Mouse (Mus musculus): ENCODE results near the gene Prom1. TPM values are rescaled to one million over a fixed set of nuclear protein-coding genes. Genes with fewer than 3 reads are reported as not detected.

Gene Prom1
- polyA plus RNA-seq, 1 experiment: 61.8 TPM

DNA sequence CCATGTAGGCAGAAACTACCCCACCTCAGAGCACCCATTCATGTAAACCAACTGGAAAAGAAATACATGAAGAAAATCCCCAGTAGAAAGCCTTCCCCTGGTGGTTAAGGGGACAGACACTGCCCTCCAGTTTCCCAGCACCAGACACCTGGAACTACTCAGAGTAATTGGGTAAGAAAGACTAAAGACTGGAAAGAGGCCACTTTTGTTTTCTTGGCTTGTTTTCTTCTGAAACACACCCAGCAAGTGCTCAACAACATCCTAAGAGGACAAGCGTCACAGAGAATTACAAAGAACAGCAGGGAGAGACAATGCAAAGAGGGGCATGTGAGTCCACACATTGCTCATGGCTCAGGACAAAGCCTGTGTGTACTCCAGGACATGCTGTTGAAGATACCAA, 20.7 kb downstream of the Prom1 start:
- no peaks in the 10 kb centered on the region for H3K36me3 ChIP-seq (ENCODE audit: control insufficient read depth, insufficient read depth, low read length)
- H3K4me1 ChIP-seq (ENCODE audit: control insufficient read depth, insufficient read depth, low read length): no peaks in the 10 kb centered on the region
- no peaks in the 10 kb centered on the region for H3K27me3 ChIP-seq (ENCODE audit: control insufficient read depth, insufficient read depth, low read length)
- no peak for TF ChIP-seq CTCF (IDR thresholded peaks at IDR 0.05; ENCODE audit: control insufficient read depth, insufficient read depth, insufficient replicate concordance, low read depth, low read length)
- no peak for TF ChIP-seq POLR2A (IDR thresholded peaks at IDR 0.05; ENCODE audit: control insufficient read depth, low read depth, low read length)
- H3K27ac ChIP-seq (ENCODE audit: control insufficient read depth, insufficient read depth, low read depth, low read length): no peak overlapping the region
- no peak overlapping the region for H3K4me3 ChIP-seq (ENCODE audit: control insufficient read depth, low read depth, low read length)

DNA sequence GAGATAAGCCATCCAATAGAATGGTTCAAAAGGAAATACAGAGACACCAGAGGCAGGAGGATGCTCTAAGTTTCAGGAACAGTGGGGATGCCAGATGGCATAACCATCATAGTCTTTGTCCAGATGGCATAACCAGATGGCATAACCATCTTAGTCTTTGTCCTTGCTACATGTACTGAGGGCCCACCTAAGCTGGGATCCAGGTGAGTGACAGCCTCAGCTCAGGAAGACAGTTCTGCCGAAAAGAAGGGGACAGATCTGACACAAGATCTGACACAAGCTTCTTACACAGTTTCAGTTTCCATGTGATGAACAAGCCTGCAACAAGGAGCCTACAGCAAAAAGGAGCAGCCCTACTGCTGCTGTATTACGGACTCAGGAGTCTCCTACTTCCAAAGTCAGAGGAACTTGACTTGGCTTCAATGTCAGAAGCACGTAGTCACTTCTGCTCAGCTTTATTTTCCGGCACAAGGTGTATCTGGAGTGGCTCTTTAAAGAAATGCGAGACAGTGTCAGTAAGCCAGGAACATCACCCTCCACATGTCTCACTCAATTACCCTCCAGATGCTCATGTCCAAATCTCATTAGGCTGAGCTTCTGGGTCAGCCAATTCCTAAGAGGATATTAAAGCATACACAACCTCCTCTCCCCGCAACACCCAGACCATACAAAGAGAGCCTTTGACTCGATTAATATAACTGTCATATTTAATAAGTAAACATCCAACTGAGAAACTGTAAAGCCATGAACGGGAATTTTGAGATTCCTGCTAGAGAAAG, 21.4 kb downstream of the Prom1 start:
- TF ChIP-seq CTCF (IDR thresholded peaks at IDR 0.05; ENCODE audit: control insufficient read depth, insufficient read depth, insufficient replicate concordance, low read depth, low read length): no peak
- no peak for TF ChIP-seq POLR2A (IDR thresholded peaks at IDR 0.05; ENCODE audit: control insufficient read depth, low read depth, low read length)
- no peak overlapping the region for H3K27ac ChIP-seq (ENCODE audit: control insufficient read depth, insufficient read depth, low read depth, low read length)
- no peaks in the 10 kb centered on the region for H3K27me3 ChIP-seq (ENCODE audit: control insufficient read depth, insufficient read depth, low read length)
- no peaks in the 10 kb centered on the region for H3K36me3 ChIP-seq (ENCODE audit: control insufficient read depth, insufficient read depth, low read length)
- H3K4me3 ChIP-seq (ENCODE audit: control insufficient read depth, low read depth, low read length): no peak overlapping the region; the same call in 1 of the 2 replicates
- H3K4me1 ChIP-seq (ENCODE audit: control insufficient read depth, insufficient read depth, low read length): no peaks in the 10 kb centered on the region

DNA sequence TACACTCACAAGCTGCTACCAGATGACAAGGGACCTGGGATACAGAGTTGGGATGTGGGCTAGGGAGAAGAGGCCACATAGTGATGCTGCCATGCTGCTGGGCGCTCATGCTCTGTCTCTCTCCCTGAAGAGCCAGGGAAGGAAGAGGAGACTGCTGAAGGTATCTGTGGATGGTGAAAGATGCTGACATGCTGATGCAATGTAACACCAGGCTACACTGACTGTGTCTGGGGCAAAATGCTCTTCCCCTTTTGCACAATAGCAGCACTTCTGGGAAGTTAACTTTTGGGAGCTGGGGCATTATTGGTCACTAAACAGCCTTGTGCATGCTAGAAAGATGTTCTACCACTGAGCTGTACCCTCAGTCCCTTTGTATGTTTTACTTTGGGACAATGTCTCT, 26.4 kb downstream of the Prom1 start:
- Histone ChIP-seq H3K36me3 (ENCODE audit: control insufficient read depth, insufficient read depth, low read length) (no peaks in the 10 kb centered on the region), H3K4me3 (ENCODE audit: control insufficient read depth, low read depth, low read length) (no peak overlapping the region), H3K27me3 (ENCODE audit: control insufficient read depth, insufficient read depth, low read length) (no peaks in the 10 kb centered on the region), H3K4me1 (ENCODE audit: control insufficient read depth, insufficient read depth, low read length) (no peaks in the 10 kb centered on the region), H3K27ac (ENCODE audit: control insufficient read depth, insufficient read depth, low read depth, low read length) (no peak overlapping the region)
- TF ChIP-seq POLR2A (IDR thresholded peaks at IDR 0.05; ENCODE audit: control insufficient read depth, low read depth, low read length) (no peak), CTCF (IDR thresholded peaks at IDR 0.05; ENCODE audit: control insufficient read depth, insufficient read depth, insufficient replicate concordance, low read depth, low read length) (no peak)

DNA sequence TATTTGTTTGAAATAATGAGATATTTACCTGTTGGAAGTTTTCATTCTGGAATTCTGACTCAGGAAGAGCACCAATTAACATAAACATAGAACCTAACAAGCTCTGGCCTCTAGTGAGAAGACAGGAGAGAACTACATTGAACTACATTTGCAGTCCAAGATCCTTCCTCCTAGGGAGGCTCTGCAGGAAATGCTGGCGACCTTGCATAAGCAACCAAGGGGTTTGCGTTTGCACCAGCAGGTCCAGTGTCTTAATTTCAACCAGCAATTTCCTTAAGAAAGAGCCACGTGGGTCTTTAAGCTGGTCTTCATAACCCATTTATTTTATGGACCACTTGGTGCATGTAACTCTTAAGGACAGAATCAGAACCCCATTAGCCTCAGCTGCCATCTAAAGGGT, 28.2 kb downstream of the Prom1 start:
- Histone ChIP-seq H3K36me3 (ENCODE audit: control insufficient read depth, insufficient read depth, low read length) (no peaks in the 10 kb centered on the region), H3K4me3 (ENCODE audit: control insufficient read depth, low read depth, low read length) (no peak overlapping the region), H3K27me3 (ENCODE audit: control insufficient read depth, insufficient read depth, low read length) (no peaks in the 10 kb centered on the region), H3K4me1 (ENCODE audit: control insufficient read depth, insufficient read depth, low read length) (no peaks in the 10 kb centered on the region), H3K27ac (ENCODE audit: control insufficient read depth, insufficient read depth, low read depth, low read length) (no peak overlapping the region)
- TF ChIP-seq CTCF (IDR thresholded peaks at IDR 0.05; ENCODE audit: control insufficient read depth, insufficient read depth, insufficient replicate concordance, low read depth, low read length): no peak
- no peak for TF ChIP-seq POLR2A (IDR thresholded peaks at IDR 0.05; ENCODE audit: control insufficient read depth, low read depth, low read length)

DNA sequence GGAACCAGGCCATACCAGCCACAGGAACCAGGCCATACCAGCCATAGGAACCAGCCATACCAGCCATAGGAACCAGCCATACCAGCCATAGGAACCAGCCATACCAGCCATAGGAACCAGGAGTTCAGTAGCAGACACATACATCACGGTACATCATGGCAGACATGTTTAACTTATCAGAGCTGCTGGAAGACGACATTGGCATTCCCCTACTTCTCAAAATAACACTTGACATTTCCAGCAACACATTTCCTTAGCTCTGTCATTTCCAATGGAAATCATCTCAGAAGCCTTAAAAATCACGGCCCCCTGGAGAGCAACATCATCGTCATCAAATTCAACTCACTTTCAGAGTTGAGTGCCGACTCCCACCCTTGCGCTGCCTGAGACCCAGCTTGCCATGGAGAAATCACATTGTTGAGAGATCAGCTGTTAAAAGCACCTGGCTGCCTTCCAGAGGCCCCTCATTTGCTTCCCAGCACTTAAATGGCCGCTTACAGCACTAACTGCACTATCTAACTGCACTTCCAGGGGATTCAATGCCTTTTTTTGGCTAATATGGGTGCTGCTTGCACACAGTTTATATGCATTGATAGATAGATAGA, 31.2 kb downstream of the Prom1 start:
- no peak overlapping the region for H3K27ac ChIP-seq (ENCODE audit: control insufficient read depth, insufficient read depth, low read depth, low read length)
- H3K27me3 ChIP-seq (ENCODE audit: control insufficient read depth, insufficient read depth, low read length): no peaks in the 10 kb centered on the region

DNA sequence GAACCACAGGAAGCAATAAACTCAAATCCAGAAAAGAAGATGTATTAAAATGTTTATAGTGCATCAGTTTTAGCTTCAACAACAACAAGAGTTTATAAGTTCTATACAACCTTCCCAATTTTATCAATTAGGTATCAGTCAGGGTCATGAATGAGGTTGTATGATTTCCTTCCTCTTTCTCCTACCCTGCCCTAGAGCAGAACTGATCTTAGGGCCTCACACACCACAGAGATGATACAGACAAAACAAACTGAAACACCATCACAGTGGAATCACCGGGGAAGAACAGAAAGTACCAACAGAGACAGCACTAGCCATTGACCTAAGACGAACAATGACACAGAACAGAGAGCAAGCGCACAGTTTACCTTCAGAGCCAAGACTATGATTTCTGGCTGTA, 43.6 kb downstream of the Prom1 start:
- Histone ChIP-seq H3K4me1 (ENCODE audit: control insufficient read depth, insufficient read depth, low read length) (no peaks in the 10 kb centered on the region), H3K4me3 (ENCODE audit: control insufficient read depth, low read depth, low read length) (no peak overlapping the region), H3K27me3 (ENCODE audit: control insufficient read depth, insufficient read depth, low read length) (no peaks in the 10 kb centered on the region), H3K27ac (ENCODE audit: control insufficient read depth, insufficient read depth, low read depth, low read length) (no peak overlapping the region), H3K36me3 (ENCODE audit: control insufficient read depth, insufficient read depth, low read length) (no peaks in the 10 kb centered on the region)
- TF ChIP-seq CTCF (IDR thresholded peaks at IDR 0.05; ENCODE audit: control insufficient read depth, insufficient read depth, insufficient replicate concordance, low read depth, low read length) (no peak), POLR2A (IDR thresholded peaks at IDR 0.05; ENCODE audit: control insufficient read depth, low read depth, low read length) (no peak)

More for the DNA sequence above, 31.2 kb downstream of the Prom1 start:
- Histone ChIP-seq H3K4me3 (ENCODE audit: control insufficient read depth, low read depth, low read length) (no peak overlapping the region), H3K36me3 (ENCODE audit: control insufficient read depth, insufficient read depth, low read length) (no peaks in the 10 kb centered on the region), H3K4me1 (ENCODE audit: control insufficient read depth, insufficient read depth, low read length) (no peaks in the 10 kb centered on the region)
- TF ChIP-seq POLR2A (IDR thresholded peaks at IDR 0.05; ENCODE audit: control insufficient read depth, low read depth, low read length): no peak
- no peak for TF ChIP-seq CTCF (IDR thresholded peaks at IDR 0.05; ENCODE audit: control insufficient read depth, insufficient read depth, insufficient replicate concordance, low read depth, low read length)

DNA sequence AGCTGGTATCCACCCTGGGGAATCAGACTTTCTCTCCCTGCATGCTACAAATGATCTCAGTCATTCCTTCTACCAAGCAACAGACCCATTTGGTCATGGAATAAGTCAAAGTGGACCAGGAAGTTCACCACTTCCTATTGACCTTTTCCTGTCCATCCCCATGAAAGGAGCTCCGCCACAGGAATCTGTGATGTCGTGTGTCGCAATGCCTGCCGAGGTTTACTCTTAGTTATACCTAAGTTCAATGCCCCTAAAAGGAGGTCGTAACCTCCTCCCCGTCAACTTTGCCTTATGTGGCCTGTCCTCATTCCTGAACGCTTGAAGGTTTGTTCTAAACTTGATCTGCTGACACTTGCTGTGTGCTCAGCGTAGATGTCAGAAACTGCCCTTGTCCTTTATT, 51.6 kb downstream of the Prom1 start:
- no peak overlapping the region for H3K4me3 ChIP-seq (ENCODE audit: control insufficient read depth, low read depth, low read length)
- TF ChIP-seq POLR2A (IDR thresholded peaks at IDR 0.05; ENCODE audit: control insufficient read depth, low read depth, low read length) (no peak), CTCF (IDR thresholded peaks at IDR 0.05; ENCODE audit: control insufficient read depth, insufficient read depth, insufficient replicate concordance, low read depth, low read length) (no peak)
- H3K4me1 ChIP-seq (ENCODE audit: control insufficient read depth, insufficient read depth, low read length): no peaks in the 10 kb centered on the region
- no peaks in the 10 kb centered on the region for H3K27me3 ChIP-seq (ENCODE audit: control insufficient read depth, insufficient read depth, low read length)
- H3K27ac ChIP-seq (ENCODE audit: control insufficient read depth, insufficient read depth, low read depth, low read length): no peak overlapping the region
- H3K36me3 ChIP-seq (ENCODE audit: control insufficient read depth, insufficient read depth, low read length): no peaks in the 10 kb centered on the region

All from testis, adult 2 months (tissue).